Mouse (Mus musculus) intestine, postnatal 0 days (tissue): Measurements from ENCODE around the gene Timp3. TPM values are rescaled to one million over a fixed set of nuclear protein-coding genes. Genes with fewer than 3 reads are reported as not detected.

Experiments
- ATAC-seq: fragments of 200-750 bp; cut with Nextera tagmentation; 2 replicates; pipeline ENCODE4 v1.8.0; 2017; ENCODE audit warnings: mild to moderate bottlenecking, moderate TSS enrichment, moderate library complexity
- H3K27ac ChIP-seq: fragments of 300-500 bp; sonication (generic); 2 replicates; pipeline ENCODE4 v1.5.1; 2014; ENCODE audit warnings: mild to moderate bottlenecking, low read depth, low read length, moderate library complexity
- H3K27me3 ChIP-seq: fragments of 300-500 bp; sonication (generic); replicated peaks from 2 replicates; pipeline ENCODE4 v1.6.1; 2014; ENCODE audit warnings: low read length, mixed read lengths; ENCODE audit not compliant: control insufficient read depth, insufficient read depth
- H3K36me3 ChIP-seq: fragments of 300-500 bp; sonication (generic); 2 replicates; pipeline ENCODE4 v1.6.1; 2014; ENCODE audit warnings: mild to moderate bottlenecking, moderate library complexity; ENCODE audit not compliant: control insufficient read depth, insufficient read depth
- H3K4me1 ChIP-seq: fragments of 300-500 bp; sonication (generic); replicated peaks from 2 replicates; pipeline ENCODE4 v1.6.1; 2014; ENCODE audit warnings: antibody characterized with exemption, low read length, mixed read lengths; ENCODE audit not compliant: control insufficient read depth, insufficient read depth
- H3K4me2 ChIP-seq: fragments of 300-500 bp; sonication (generic); replicated peaks from 2 replicates; pipeline ENCODE4 v1.6.1; 2014; ENCODE audit warnings: low read depth, mild to moderate bottlenecking, moderate library complexity
- H3K4me3 ChIP-seq: fragments of 300-500 bp; sonication (generic); 2 replicates; pipeline ENCODE4 v1.5.1; 2014; ENCODE audit warnings: low read depth, low read length
- H3K9ac ChIP-seq: fragments of 300-500 bp; sonication (generic); 2 replicates; pipeline ENCODE4 v1.6.1; 2014; ENCODE audit warnings: mild to moderate bottlenecking, low read depth, low read length
- H3K9me3 ChIP-seq: fragments of 300-500 bp; sonication (generic); 2 replicates; pipeline ENCODE4 v1.6.1; 2016; ENCODE audit warnings: mixed run types; ENCODE audit not compliant: control insufficient read depth
- CTCF ChIP-seq: sonication (generic); IDR thresholded peaks from 2 replicates; pipeline ENCODE4 v1.5.1; 2016; ENCODE audit warnings: low read depth, mild to moderate bottlenecking, control low read depth, antibody characterized with exemption, moderate library complexity
- WGBS: fragments of 180-500 bp; shearing (Covaris S2); extraction: QIAGEN DNeasy Blood & Tissue Kit; methylation state at CpG from one replicate; pipeline ENCODE4 v1.1.7; 2014; 5-methylcytosine and 5-hydroxymethylcytosine counted together
- polyA plus RNA-seq: library from polyadenylated mRNA; unstranded; fragments of >200 nt; fragmentation: Nextera tagmentation; extraction: Ambion mirVana; gene quantifications from 2 replicates; pipeline ENCODE4 v1.2.1, GENCODE M21; 2015

The Timp3 gene
- polyA plus RNA-seq, 1 experiment from 2014 or later: 24.2 TPM

DNA sequence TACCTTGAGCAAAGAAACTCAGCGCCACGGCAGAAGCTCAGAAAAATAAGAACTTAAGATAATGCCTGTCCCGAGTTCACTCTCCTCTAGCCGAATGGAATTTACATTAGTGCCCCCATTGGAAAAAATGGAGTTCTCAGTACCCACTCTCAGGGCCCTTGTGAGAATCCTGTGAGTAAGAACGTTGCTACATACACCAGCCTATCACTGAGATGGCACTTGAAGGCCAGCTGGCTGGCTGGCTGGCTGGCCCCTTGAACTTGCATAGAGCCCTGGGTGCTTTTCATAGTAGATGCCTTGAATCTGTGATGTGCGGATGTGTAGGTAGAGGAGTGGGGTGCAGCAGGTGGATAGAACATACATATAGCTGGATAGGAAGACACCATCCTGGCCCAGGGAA lies 43.2 kb downstream of the Timp3 start:
- Histone ChIP-seq H3K27me3 (no peaks in the 10 kb centered on the region), H3K4me3 (no peak overlapping the region), H3K4me2 (no peak overlapping the region), H3K9ac (no peak overlapping the region), H3K27ac (peak overlapping the region; percentile 77; the same call in 1 of the 2 replicates), H3K4me1 (peaks cover 40% of the 10 kb centered on the region), H3K36me3 (peaks cover 23% of the 10 kb centered on the region; the same call in 1 of the 2 replicates), H3K9me3 (no peaks in the 10 kb centered on the region)
- TF ChIP-seq CTCF: no peak
- 70% methylated on average over 6 of the region's 6 CpGs for WGBS
- ATAC-seq: no peak

DNA sequence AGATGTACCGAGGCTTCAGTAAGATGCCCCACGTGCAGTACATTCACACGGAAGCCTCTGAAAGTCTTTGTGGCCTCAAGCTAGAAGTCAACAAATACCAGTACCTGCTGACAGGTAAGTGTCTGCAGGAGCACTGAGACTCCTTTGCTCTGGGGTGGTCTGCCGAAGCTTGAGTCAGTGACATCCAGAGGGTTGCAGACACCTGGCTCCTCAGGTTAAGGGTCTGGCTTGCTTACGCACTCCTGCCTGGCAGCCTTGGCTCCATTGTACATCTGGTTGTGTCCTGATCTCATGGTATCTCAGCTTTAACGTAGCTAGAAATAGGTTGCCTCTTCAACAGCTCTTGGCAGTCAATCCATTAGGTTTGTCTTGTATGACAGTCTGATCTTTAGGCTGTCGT lies 43.8 kb downstream of the Timp3 start:
- no peak for TF ChIP-seq CTCF

DNA sequence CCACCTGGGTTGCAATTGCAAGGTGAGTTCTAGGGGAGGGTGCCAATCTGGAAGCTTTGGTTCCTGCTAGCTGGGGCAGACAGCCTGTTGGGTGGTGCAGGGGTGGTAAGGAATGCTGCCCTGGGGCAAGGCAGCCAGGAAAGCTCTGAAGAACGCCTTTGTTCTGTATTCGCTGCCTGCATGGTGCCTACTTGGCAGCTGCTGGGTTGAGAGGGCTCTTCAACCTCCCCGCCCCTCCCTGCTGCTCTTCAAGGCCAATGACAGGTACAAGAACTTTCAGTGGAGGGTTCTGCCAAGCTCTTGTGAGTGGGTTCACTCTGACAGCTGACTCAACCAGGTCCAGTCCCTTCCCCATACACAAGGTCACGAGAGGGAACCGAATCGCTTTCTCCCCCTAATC lies 44.5 kb downstream of the Timp3 start:
- Histone ChIP-seq H3K9me3 (no peaks in the 10 kb centered on the region), H3K4me1 (peaks cover 33% of the 10 kb centered on the region), H3K9ac (no peak overlapping the region), H3K27ac (no peak overlapping the region), H3K4me3 (no peak overlapping the region), H3K27me3 (no peaks in the 10 kb centered on the region), H3K4me2 (no peak overlapping the region), H3K36me3 (peaks cover 23% of the 10 kb centered on the region; the same call in 1 of the 2 replicates)
- 85% methylated on average over 6 of the region's 6 CpGs for WGBS
- no peak for ATAC-seq
- TF ChIP-seq CTCF: no peak

More for the DNA sequence above, 43.8 kb downstream of the Timp3 start:
- H3K4me3 ChIP-seq: no peak overlapping the region
- H3K4me1 ChIP-seq: peaks cover 38% of the 10 kb centered on the region
- WGBS: 90% methylated on average over 7 of the region's 7 CpGs
- H3K36me3 ChIP-seq: peaks cover 23% of the 10 kb centered on the region; the same call in 1 of the 2 replicates
- H3K4me2 ChIP-seq: no peak overlapping the region
- no peak overlapping the region for H3K9ac ChIP-seq
- no peak for ATAC-seq
- no peak overlapping the region for H3K27ac ChIP-seq
- no peaks in the 10 kb centered on the region for H3K27me3 ChIP-seq
- no peaks in the 10 kb centered on the region for H3K9me3 ChIP-seq

DNA sequence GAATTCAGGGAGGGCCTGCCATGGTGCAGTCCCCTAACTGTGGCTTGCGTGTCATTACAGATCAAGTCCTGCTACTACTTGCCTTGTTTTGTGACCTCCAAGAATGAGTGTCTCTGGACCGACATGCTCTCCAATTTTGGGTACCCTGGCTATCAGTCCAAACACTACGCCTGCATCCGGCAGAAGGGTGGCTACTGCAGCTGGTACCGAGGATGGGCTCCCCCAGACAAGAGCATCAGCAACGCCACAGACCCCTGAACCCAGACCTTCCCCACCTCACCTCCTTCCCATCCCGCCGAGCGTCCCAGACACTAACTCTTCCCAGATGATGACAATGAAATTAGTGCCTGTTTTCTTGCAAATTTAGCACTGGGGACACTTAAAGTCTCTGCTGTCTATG lies 45.5 kb downstream of the Timp3 start:
- 94% methylated on average over 9 of the region's 9 CpGs for WGBS
- no peak overlapping the region for H3K9ac ChIP-seq
- H3K36me3 ChIP-seq: peaks cover 23% of the 10 kb centered on the region; the same call in 1 of the 2 replicates
- H3K4me1 ChIP-seq: peaks cover 24% of the 10 kb centered on the region
- no peak overlapping the region for H3K4me2 ChIP-seq
- H3K27ac ChIP-seq: no peak overlapping the region
- no peaks in the 10 kb centered on the region for H3K27me3 ChIP-seq
- H3K4me3 ChIP-seq: no peak overlapping the region
- TF ChIP-seq CTCF: no peak
- no peak for ATAC-seq
- H3K9me3 ChIP-seq: no peaks in the 10 kb centered on the region

DNA sequence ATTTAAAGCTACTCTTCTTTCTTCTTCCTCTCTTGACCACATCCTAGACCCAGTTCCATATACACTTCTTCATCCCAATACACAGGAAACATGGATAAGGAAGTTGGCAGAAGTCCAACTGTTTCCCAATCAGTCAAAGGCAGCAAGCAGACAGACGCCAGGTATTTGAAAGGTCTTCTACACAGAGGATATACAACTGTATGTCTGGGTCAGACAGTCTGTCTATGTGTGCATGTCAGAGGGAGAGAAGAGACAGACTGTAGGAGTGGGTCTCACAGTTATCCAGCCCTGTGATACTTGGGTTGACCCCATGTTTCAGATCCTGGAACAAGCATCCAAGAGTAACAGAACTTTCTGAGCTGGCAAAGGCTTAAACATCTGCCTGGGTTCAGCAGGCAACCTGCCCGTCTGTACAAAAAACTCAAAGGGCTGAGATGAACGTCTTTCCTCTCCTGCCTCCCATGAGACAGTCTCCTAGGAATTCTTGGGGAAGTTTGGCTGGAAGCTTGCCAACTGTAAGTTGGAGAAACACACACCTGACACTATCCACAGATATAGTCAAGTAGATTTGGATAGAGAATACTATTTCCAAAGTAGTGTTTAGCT lies 46.2 kb downstream of the Timp3 start:
- 18% methylated on average over 3 of the region's 3 CpGs for WGBS
- H3K4me1 ChIP-seq: peaks cover 18% of the 10 kb centered on the region; the same call in 1 of the 2 replicates
- H3K9me3 ChIP-seq: no peaks in the 10 kb centered on the region
- no peak overlapping the region for H3K4me2 ChIP-seq
- peaks cover 23% of the 10 kb centered on the region; the same call in 1 of the 2 replicates for H3K36me3 ChIP-seq
- no peak overlapping the region for H3K27ac ChIP-seq
- TF ChIP-seq CTCF: no peak
- no peak overlapping the region for H3K9ac ChIP-seq
- no peaks in the 10 kb centered on the region for H3K27me3 ChIP-seq
- peak; percentile 19; the same call in 1 of the 2 replicates for ATAC-seq
- no peak overlapping the region for H3K4me3 ChIP-seq

DNA sequence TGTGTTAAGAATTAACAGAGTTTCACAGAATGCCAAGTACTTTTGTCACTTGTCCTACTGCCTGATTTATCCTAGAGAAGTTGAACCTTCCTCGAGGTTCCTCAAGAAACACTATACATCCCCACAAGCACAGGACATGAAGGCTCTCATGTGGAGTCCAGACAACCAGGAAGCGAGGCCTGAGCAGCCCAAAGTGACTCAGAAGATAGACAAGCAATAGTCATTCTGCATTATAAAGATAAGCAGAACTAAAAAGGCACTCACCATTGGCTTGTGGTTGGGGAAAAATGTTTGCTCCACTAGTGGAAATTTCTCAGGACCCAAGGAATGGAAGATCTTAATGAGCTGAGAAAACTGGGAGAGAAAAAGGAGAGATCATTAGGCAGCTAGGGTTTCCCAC lies 51.1 kb downstream of the Timp3 start:
- peaks cover 2% of the 10 kb centered on the region; the same call in 1 of the 2 replicates for H3K4me1 ChIP-seq
- no peak overlapping the region for H3K9ac ChIP-seq
- no peak for ATAC-seq
- no peaks in the 10 kb centered on the region for H3K27me3 ChIP-seq
- no peak overlapping the region for H3K4me2 ChIP-seq
- no peak overlapping the region for H3K27ac ChIP-seq
- no peaks in the 10 kb centered on the region for H3K9me3 ChIP-seq
- no peak overlapping the region for H3K4me3 ChIP-seq
- WGBS: 40% methylated on average over 2 of the region's 2 CpGs
- no peak for TF ChIP-seq CTCF
- no peaks in the 10 kb centered on the region for H3K36me3 ChIP-seq

DNA sequence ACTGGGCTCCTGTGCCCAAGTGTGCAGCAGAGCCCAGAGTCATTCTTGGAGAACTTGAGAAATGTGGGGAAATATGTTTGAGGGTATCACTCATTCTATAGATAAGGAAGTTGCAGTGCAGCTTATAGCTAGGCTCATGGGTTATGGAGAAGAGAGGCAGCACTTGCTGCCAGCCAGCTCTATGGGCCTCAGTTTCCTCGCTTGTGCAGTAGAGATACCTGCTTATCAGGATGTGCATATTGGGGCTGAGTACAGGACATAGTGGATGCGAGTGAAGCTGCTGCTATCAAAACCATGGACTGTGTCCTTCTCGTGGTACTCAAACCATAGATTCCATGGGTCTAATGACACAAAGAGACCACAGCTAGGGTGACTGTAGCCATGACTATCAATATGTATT lies 52.3 kb downstream of the Timp3 start:
- no peak for TF ChIP-seq CTCF
- Histone ChIP-seq H3K4me3 (no peak overlapping the region), H3K27me3 (no peaks in the 10 kb centered on the region), H3K4me2 (no peak overlapping the region), H3K27ac (no peak overlapping the region), H3K4me1 (no peaks in the 10 kb centered on the region), H3K9ac (no peak overlapping the region), H3K9me3 (no peaks in the 10 kb centered on the region), H3K36me3 (no peaks in the 10 kb centered on the region)
- WGBS: 88% methylated on average over 3 of the region's 3 CpGs
- no peak for ATAC-seq
